Mouse (Mus musculus): ENCODE data around the gene Dazap1.

The Dazap1 gene

DNA sequence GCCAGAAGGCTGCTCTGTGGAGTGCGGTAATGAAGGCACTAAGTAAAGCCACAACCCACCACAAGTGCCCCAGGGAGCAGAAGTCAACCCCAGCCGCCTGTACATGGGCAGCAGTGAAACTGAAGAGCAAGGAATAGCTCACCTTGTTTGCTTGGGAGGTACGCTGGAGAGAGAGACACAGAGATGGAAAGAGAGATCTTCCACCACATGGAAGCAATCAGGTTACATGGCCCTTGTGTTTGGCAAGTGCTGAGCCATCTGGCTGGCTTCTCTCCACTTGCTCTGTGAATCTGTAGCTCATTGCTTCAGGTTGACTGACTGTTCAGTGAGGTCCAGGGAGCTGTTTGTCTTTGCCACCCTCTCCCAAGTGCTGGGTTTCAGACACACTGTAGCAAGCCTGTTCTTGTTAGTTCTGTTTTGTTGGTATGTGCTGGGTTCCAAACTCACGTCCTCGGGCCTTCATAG, 71.3 kb downstream of the Dazap1 start:
- no peak overlapping the region for H3K4me3 ChIP-seq (replicated peaks; ENCODE audit: low read length)
- H3K27me3 ChIP-seq (ENCODE audit: insufficient read depth, low read length) = peaks cover 13% of the 10 kb centered on the region; the same call in 1 of the 2 replicates
- peaks cover 82% of the 10 kb centered on the region for H3K4me1 ChIP-seq (replicated peaks; ENCODE audit: low read depth, low read length)
- peaks cover 42% of the 10 kb centered on the region for H3K36me3 ChIP-seq (ENCODE audit: insufficient read depth, low read length)
- no peak for TF ChIP-seq POU5F1 (IDR thresholded peaks at IDR 0.05; ENCODE audit: borderline replicate concordance, low read length)
- TF ChIP-seq CTCF (conservative IDR thresholded peaks at IDR 0.05; ENCODE audit: low read length) = no peak
- no peaks in the 10 kb centered on the region for H3K9me3 ChIP-seq (ENCODE audit: low read length)

DNA sequence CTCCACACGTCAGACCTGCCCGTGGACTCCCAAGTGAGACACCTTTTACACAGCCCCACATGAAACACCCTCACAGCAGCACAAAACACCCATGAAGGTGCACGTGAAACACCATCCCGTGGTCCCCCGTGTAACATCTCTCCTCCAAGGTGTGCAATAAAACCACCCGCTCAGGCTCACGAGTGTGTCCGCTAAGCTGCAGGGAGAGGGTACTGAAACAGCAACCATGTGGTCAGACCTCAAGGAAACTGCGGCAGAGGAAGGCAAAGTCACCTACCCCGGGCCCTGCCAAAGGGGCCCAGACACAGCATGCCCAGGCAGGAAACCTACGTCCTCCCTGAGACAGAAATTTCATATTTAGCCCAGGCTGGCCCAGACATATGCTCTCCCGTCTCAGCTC, 75.0 kb downstream of the Dazap1 start:
- peaks cover 42% of the 10 kb centered on the region for H3K36me3 ChIP-seq (ENCODE audit: insufficient read depth, low read length)
- no peak overlapping the region for H3K4me3 ChIP-seq (replicated peaks; ENCODE audit: low read length)
- no peaks in the 10 kb centered on the region for H3K9me3 ChIP-seq (ENCODE audit: low read length)
- peaks cover 91% of the 10 kb centered on the region for H3K4me1 ChIP-seq (replicated peaks; ENCODE audit: low read depth, low read length)
- H3K27me3 ChIP-seq (ENCODE audit: insufficient read depth, low read length) = peaks cover 15% of the 10 kb centered on the region
- TF ChIP-seq CTCF (conservative IDR thresholded peaks at IDR 0.05; ENCODE audit: low read length) (no peak), POU5F1 (IDR thresholded peaks at IDR 0.05; ENCODE audit: borderline replicate concordance, low read length) (no peak), NANOG (IDR thresholded peaks at IDR 0.05; ENCODE audit: borderline replicate concordance, low read length) (no peak)
